Mouse (Mus musculus) limb, embryonic 12.5 days (tissue): ENCODE measurements around the gene AW011738. TPM values are rescaled to one million over a fixed set of nuclear protein-coding genes. Genes with fewer than 3 reads are reported as not detected.
A peak's percentile ranks its signal among the peaks of the same experiment; 100 is the strongest.

ENCODE experiments used
- ATAC-seq: fragments of 200-750 bp; cut with Nextera tagmentation; 2 replicates; pipeline ENCODE4 v1.8.0; 2017; ENCODE audit warnings: low read depth, moderate TSS enrichment; ENCODE audit not compliant: insufficient number of reproducible peaks, insufficient read depth, low FRiP score, low TSS enrichment
- H3K27ac ChIP-seq: fragments of 300-500 bp; sonication (generic); 2 replicates; pipeline ENCODE4 v1.5.1; 2016; ENCODE audit warnings: mild to moderate bottlenecking, moderate library complexity
- H3K27me3 ChIP-seq: fragments of 300-500 bp; sonication (generic); 2 replicates; pipeline ENCODE4 v1.6.1; 2016; ENCODE audit warnings: mild to moderate bottlenecking, moderate library complexity
- H3K36me3 ChIP-seq: fragments of 300-500 bp; sonication (generic); 2 replicates; pipeline ENCODE4 v1.6.1; 2016; ENCODE audit warnings: mild to moderate bottlenecking, moderate library complexity
- H3K4me1 ChIP-seq: fragments of 300-500 bp; sonication (generic); replicated peaks from 2 replicates; pipeline ENCODE4 v1.6.1; 2016
- H3K4me2 ChIP-seq: fragments of 300-500 bp; sonication (generic); 2 replicates; pipeline ENCODE4 v1.6.1; 2016; ENCODE audit warnings: mild to moderate bottlenecking, moderate library complexity
- H3K4me3 ChIP-seq: fragments of 300-500 bp; sonication (generic); replicated peaks from 2 replicates; pipeline ENCODE4 v1.5.1; 2016; ENCODE audit warnings: mild to moderate bottlenecking
- H3K9ac ChIP-seq: fragments of 300-500 bp; sonication (generic); replicated peaks from 2 replicates; pipeline ENCODE4 v1.6.1; 2016; ENCODE audit warnings: mild to moderate bottlenecking, moderate library complexity
- H3K9me3 ChIP-seq: fragments of 300-500 bp; sonication (generic); 2 replicates; pipeline ENCODE4 v1.6.1; 2016; ENCODE audit warnings: mild to moderate bottlenecking, moderate library complexity
- WGBS: fragments of 180-500 bp; shearing (Covaris S2); methylation state at CpG from one replicate; pipeline ENCODE4 v1.1.7; 2016; 5-methylcytosine and 5-hydroxymethylcytosine counted together
- polyA plus RNA-seq: library from polyadenylated mRNA; unstranded; fragments of >200 nt; fragmentation: Nextera tagmentation; extraction: Ambion mirVana; gene quantifications from 2 replicates; pipeline ENCODE4 v1.2.1, GENCODE M21; 2016

The AW011738 gene
- 1.8 TPM in 2 replicates for polyA plus RNA-seq

DNA sequence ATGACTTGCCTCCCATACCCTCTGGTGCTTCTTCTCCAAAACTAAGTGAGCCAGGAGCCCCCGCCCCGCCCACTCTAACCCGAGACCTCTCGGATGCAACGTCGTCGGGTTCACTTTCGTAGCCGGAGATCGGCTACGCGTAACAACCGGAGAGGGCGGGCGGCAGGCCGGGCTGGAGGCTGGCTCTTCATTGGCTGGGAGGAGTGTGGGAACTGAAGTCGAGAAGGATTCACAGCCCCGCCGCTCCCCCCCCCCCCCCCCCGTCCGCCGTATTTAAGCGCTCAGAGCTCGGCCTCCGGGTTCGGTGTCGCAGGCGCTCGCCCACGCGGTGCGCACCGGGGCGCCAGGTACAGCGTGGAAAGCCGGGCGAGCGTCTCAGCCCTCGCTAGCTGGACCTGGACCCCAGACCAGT is at the start of gene AW011738:
Gene AW011738, plus strand, starts transcription at position 304 of the 412 bp plus-strand sequence.
- Histone ChIP-seq H3K4me1 (peaks cover 19% of the 10 kb centered on the region), H3K27me3 (peaks cover 43% of the 10 kb centered on the region), H3K27ac (no peak within 1 kb of the TSS), H3K9me3 (no peaks in the 10 kb centered on the region), H3K36me3 (no peaks in the 10 kb centered on the region), H3K9ac (peak within 1 kb of the TSS; percentile 58), H3K4me3 (peak within 1 kb of the TSS; percentile 57), H3K4me2 (peak within 1 kb of the TSS; percentile 97)
- ATAC-seq = peak; percentile 57
- WGBS = under 1% methylated on average over 30 of the region's 39 CpGs

- Histone ChIP-seq H3K9ac (no peak overlapping the region), H3K27me3 (no peaks in the 10 kb centered on the region), H3K9me3 (peaks cover 17% of the 10 kb centered on the region; the same call in 1 of the 2 replicates), H3K27ac (no peak overlapping the region), H3K4me2 (no peak overlapping the region), H3K4me1 (no peaks in the 10 kb centered on the region), H3K36me3 (no peaks in the 10 kb centered on the region), H3K4me3 (no peak overlapping the region)
- no peak for ATAC-seq
- WGBS = 91% methylated on average over 3 of the region's 3 CpGs
These were observed 48.3 kb upstream of the AW011738 start for GRCm38 (mm10) chr4:156154771-156155170.

- no peaks in the 10 kb centered on the region for H3K27me3 ChIP-seq
- ATAC-seq = no peak
- H3K27ac ChIP-seq = no peak overlapping the region
- no peak overlapping the region for H3K9ac ChIP-seq
- H3K4me2 ChIP-seq = no peak overlapping the region
- peaks cover 13% of the 10 kb centered on the region for H3K9me3 ChIP-seq
- H3K36me3 ChIP-seq = peaks cover 93% of the 10 kb centered on the region
- H3K4me1 ChIP-seq = no peaks in the 10 kb centered on the region
- no peak overlapping the region for H3K4me3 ChIP-seq
- WGBS = 91% methylated on average over 9 of the region's 9 CpGs
These were observed 36.6 kb upstream of the AW011738 start for GRCm38 (mm10) chr4:156166477-156166876.

- H3K9me3 ChIP-seq = no peaks in the 10 kb centered on the region
- H3K9ac ChIP-seq = no peak overlapping the region
- no peak overlapping the region for H3K4me3 ChIP-seq
- H3K4me1 ChIP-seq = no peaks in the 10 kb centered on the region
- H3K36me3 ChIP-seq = peaks cover 100% of the 10 kb centered on the region
- H3K27me3 ChIP-seq = no peaks in the 10 kb centered on the region
- H3K4me2 ChIP-seq = no peak overlapping the region
- 91% methylated on average over 8 of the region's 8 CpGs for WGBS
- ATAC-seq = no peak
- H3K27ac ChIP-seq = no peak overlapping the region
These were observed 34.5 kb upstream of the AW011738 start for GRCm38 (mm10) chr4:156168611-156169010.

GRCm38 (mm10) chr4:156169129-156169528 is 34.0 kb upstream of the AW011738 start:
- no peaks in the 10 kb centered on the region for H3K27me3 ChIP-seq
- H3K36me3 ChIP-seq = peaks cover 100% of the 10 kb centered on the region
- WGBS = 95% methylated on average over 10 of the region's 10 CpGs
- H3K4me1 ChIP-seq = no peaks in the 10 kb centered on the region
- no peak overlapping the region for H3K27ac ChIP-seq
- H3K9ac ChIP-seq = no peak overlapping the region
- H3K4me3 ChIP-seq = no peak overlapping the region
- no peaks in the 10 kb centered on the region for H3K9me3 ChIP-seq
- ATAC-seq = no peak
- no peak overlapping the region for H3K4me2 ChIP-seq

- Histone ChIP-seq H3K4me1 (no peaks in the 10 kb centered on the region), H3K4me3 (no peak overlapping the region), H3K4me2 (no peak overlapping the region), H3K27me3 (no peaks in the 10 kb centered on the region), H3K9ac (no peak overlapping the region), H3K9me3 (no peaks in the 10 kb centered on the region), H3K27ac (no peak overlapping the region), H3K36me3 (peaks cover 100% of the 10 kb centered on the region)
- no peak for ATAC-seq
- 97% methylated on average over 11 of the region's 11 CpGs for WGBS
These were observed 31.3 kb upstream of the AW011738 start for GRCm38 (mm10) chr4:156171828-156172227.

DNA sequence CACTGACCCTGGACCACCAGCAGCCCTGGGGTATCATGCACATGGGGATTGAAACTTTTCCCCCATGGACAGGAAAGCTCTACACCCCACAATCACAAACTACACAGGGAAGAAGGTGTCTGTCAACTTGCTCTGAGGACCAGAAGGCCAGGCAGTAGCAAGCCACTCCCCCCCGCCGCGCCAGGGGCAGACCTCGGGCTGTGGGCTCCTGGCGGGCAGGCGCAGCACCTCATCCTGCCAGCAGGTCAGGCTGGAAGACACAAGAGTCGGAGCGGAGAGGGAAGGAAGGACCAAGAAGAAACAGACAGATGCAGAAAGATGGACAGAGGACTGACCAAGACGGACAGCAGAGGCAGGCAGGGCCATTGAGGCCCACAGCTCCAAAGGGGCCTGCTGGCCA is 25.5 kb upstream of the AW011738 start:
- peaks cover 100% of the 10 kb centered on the region for H3K36me3 ChIP-seq

GRCm38 (mm10) chr4:156183747-156184146 is 19.4 kb upstream of the AW011738 start:
- Histone ChIP-seq H3K9ac (no peak overlapping the region), H3K27ac (no peak overlapping the region), H3K9me3 (no peaks in the 10 kb centered on the region), H3K4me1 (peaks cover 34% of the 10 kb centered on the region), H3K36me3 (peaks cover 87% of the 10 kb centered on the region), H3K4me3 (no peak overlapping the region), H3K4me2 (no peak overlapping the region), H3K27me3 (no peaks in the 10 kb centered on the region)
- no peak for ATAC-seq
- WGBS = 87% methylated on average over 5 of the region's 5 CpGs

More for the DNA sequence above, 25.5 kb upstream of the AW011738 start:
- no peak overlapping the region for H3K4me2 ChIP-seq
- H3K4me1 ChIP-seq = no peaks in the 10 kb centered on the region
- no peak overlapping the region for H3K9ac ChIP-seq
- H3K4me3 ChIP-seq = no peak overlapping the region
- no peaks in the 10 kb centered on the region for H3K27me3 ChIP-seq
- no peaks in the 10 kb centered on the region for H3K9me3 ChIP-seq
- WGBS = 88% methylated on average over 9 of the region's 9 CpGs
- ATAC-seq = no peak
- H3K27ac ChIP-seq = no peak overlapping the region

DNA sequence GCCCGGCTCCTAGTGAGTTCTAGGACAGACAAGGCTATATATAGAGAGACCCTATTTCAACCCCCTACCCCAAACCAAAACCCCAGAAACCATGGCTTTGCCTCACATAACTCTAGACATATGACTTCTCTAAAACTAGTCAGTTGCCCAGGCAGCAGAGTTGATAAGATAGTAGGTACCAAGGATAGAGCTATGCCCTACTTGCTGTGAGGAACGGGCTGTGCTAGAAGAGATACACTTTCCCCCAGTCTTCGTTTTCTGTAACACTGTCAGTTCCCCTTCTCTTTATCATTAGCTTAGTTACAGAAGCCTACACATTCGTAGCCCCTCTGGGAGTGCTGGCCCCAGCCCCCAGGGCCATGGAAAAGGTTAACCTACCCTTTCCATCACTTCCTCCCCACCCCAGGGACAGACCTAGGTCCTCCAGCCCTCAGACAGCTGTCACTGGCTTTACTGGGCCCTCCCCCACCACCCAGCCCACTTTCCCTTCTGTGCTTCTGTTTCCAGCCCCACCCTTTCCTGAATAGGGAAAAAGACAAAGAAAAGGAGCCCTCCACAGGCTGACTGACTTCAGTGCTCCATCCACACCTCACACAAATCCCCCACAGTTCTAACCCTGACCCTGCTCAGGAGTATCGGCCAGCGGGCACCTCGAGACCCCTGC is 18.7 kb upstream of the AW011738 start:
- Histone ChIP-seq H3K4me3 (no peak overlapping the region), H3K9me3 (no peaks in the 10 kb centered on the region), H3K9ac (no peak overlapping the region), H3K4me1 (peaks cover 41% of the 10 kb centered on the region), H3K36me3 (peaks cover 82% of the 10 kb centered on the region), H3K27ac (no peak overlapping the region), H3K27me3 (no peaks in the 10 kb centered on the region), H3K4me2 (no peak overlapping the region)
- no peak for ATAC-seq
- WGBS = 87% methylated on average over 7 of the region's 7 CpGs

DNA sequence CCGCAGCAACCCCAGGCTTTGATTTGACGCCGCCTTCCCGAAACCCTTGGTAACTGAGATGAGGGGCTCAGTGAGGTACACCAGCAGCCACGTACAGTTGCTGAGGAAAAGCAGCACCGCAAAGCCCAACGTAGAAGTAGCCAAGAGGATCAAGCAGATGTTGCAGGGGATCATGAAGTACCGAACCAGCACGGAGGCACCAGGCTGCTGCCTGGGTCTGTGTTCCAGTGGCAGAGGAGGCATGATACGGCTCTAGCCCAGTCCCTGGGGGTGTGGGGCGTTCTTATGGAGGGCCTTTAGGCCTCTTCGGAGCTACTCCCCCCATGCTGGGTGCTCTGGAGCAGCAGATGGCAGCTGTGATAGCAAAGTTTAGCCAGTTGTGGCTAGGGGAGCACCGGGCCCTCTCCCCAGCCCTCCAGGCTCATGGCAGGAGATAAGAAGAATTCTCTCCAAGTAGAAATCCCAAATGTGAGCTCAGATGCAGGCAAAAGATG is 17.6 kb upstream of the AW011738 start:
- Histone ChIP-seq H3K4me3 (peak overlapping the region; percentile 32), H3K4me1 (peaks cover 51% of the 10 kb centered on the region), H3K4me2 (peak overlapping the region; percentile 55), H3K27me3 (no peaks in the 10 kb centered on the region), H3K9me3 (no peaks in the 10 kb centered on the region), H3K36me3 (peaks cover 82% of the 10 kb centered on the region), H3K27ac (no peak overlapping the region), H3K9ac (peak overlapping the region; percentile 60)
- no peak for ATAC-seq
- WGBS = 84% methylated on average over 13 of the region's 13 CpGs

- Histone ChIP-seq H3K36me3 (peaks cover 82% of the 10 kb centered on the region), H3K27ac (peak overlapping the region; percentile 50; the same call in 1 of the 2 replicates), H3K4me1 (peaks cover 57% of the 10 kb centered on the region), H3K4me3 (peak overlapping the region; percentile 32), H3K9ac (peak overlapping the region; percentile 60), H3K9me3 (no peaks in the 10 kb centered on the region), H3K27me3 (no peaks in the 10 kb centered on the region), H3K4me2 (peak overlapping the region; percentile 55)
- 13% methylated on average over 31 of the region's 31 CpGs for WGBS
- ATAC-seq = no peak
These were observed 16.9 kb upstream of the AW011738 start for GRCm38 (mm10) chr4:156185950-156186850.
